Comparison of ENCODE assay signal across 35 mouse cellular contexts in the genomic region with DNA sequence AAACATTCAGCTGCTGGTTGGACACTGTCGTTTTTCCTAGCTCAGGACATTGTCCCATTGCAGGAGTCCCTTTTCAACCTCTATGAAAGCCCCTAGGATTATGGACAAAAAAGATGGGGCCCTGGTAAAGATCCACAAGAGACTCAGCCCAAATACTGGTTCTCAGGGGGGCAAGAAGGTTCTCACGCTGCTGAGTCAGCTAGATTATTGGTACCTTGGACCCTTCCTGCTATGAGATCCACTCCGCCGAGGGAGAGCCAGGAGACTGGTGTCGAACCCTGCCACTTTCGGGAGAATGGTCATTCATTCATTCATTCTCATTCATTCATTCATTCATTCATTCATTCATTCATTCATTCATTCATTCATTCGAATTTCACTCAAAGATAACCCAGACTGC. TPM values are rescaled to one million over a fixed set of nuclear protein-coding genes. Genes with fewer than 3 reads are reported as not detected.
"Had no signal": no experiment of that assay in that cellular context is flagged by ENCODE, and none has a peak within 500 bp of the region (broad histone marks: within the 10 kb centered on the region; RNA-seq: fewer than 3 reads in every experiment).

No protein-coding gene starts in this region.

- H3K4me3 ChIP-seq: heart, embryonic 12.5 days; heart, embryonic 13.5 days; heart, embryonic 15.5 days; hindbrain, embryonic 10.5 days; hindbrain, embryonic 12.5 days; hindbrain, embryonic 13.5 days; hindbrain, embryonic 15.5 days; intestine, embryonic 15.5 days; kidney, embryonic 15.5 days; layer of hippocampus, adult 2 months; left cerebral cortex, adult 2 months had no signal

- H3K9me3 ChIP-seq: heart, embryonic 12.5 days; heart, embryonic 13.5 days; heart, embryonic 15.5 days; hindbrain, embryonic 10.5 days; hindbrain, embryonic 12.5 days; hindbrain, embryonic 13.5 days; hindbrain, embryonic 15.5 days; intestine, embryonic 15.5 days; kidney, embryonic 15.5 days had no signal

- H3K27me3 ChIP-seq: heart, embryonic 12.5 days; heart, embryonic 13.5 days; heart, embryonic 15.5 days; hindbrain, embryonic 12.5 days; hindbrain, embryonic 13.5 days; hindbrain, embryonic 15.5 days; intestine, embryonic 15.5 days; kidney, embryonic 15.5 days had no signal

- ATAC-seq: hindbrain, embryonic 16.5 days; hindbrain, postnatal 0 days; inflammation-experienced regulatory T-cells, adult 6 months; intestine, embryonic 15.5 days; intestine, embryonic 16.5 days; intestine, postnatal 0 days had no signal

- H3K4me1 ChIP-seq: hindbrain, embryonic 15.5 days had no signal

- H3K27ac ChIP-seq: heart, embryonic 13.5 days; heart, embryonic 15.5 days; hindbrain, embryonic 10.5 days; hindbrain, embryonic 12.5 days; hindbrain, embryonic 13.5 days; hindbrain, embryonic 14.5 days; hindbrain, embryonic 15.5 days; hindbrain, postnatal 0 days; intestine, embryonic 15.5 days; kidney, embryonic 15.5 days; kidney, postnatal 0 days; left cerebral cortex, adult 2 months had no signal

- H3K9ac ChIP-seq: heart, embryonic 12.5 days; heart, embryonic 13.5 days; heart, embryonic 15.5 days; hindbrain, embryonic 12.5 days; hindbrain, embryonic 13.5 days; hindbrain, embryonic 14.5 days; hindbrain, embryonic 15.5 days; intestine, embryonic 15.5 days; kidney, embryonic 15.5 days had no signal

- DNase-seq: heart, postnatal 10 days; heart, postnatal 14 days; heart, postnatal 36 days; heart, postnatal 4 days; kidney, adult 11 months; kidney, adult 18-20 months; kidney, adult 2 months; kidney, adult 8-10 months; kidney, adult 9 months; kidney, postnatal 10 days; kidney, postnatal 14 days; kidney, postnatal 25 days; kidney, postnatal 36 days; kidney, postnatal 4 days; layer of hippocampus, adult 9-11 months; layer of hippocampus, postnatal 36 days had no signal

- H3K4me2 ChIP-seq: heart, embryonic 12.5 days; heart, embryonic 13.5 days; heart, embryonic 15.5 days; hindbrain, embryonic 12.5 days; hindbrain, embryonic 13.5 days; hindbrain, embryonic 14.5 days; hindbrain, embryonic 15.5 days; intestine, embryonic 15.5 days; kidney, embryonic 15.5 days had no signal

RNA-seq across cellular contexts. Expression of gene Tlr9, which starts 5.4 kb away (rescaled TPM):
- polyA plus RNA-seq: heart, embryonic 12.5 days; heart, embryonic 13.5 days; hindbrain, embryonic 10.5 days; hindbrain, embryonic 11.5 days had no signal
